Mouse (Mus musculus) hindbrain, embryonic 12.5 days (tissue): ENCODE data around the gene Ahnak. TPM values are rescaled to one million over a fixed set of nuclear protein-coding genes. Genes with fewer than 3 reads are reported as not detected.
"Not testable (repeated sequence)": the region's sequence is repeated elsewhere in the genome, so short reads cannot be mapped to it uniquely, and the experiment has no call there.

ENCODE experiments used
- ATAC-seq: fragments of 200-750 bp; cut with Nextera tagmentation; 2 replicates; pipeline ENCODE4 v1.8.0; 2017; ENCODE audit warnings: moderate TSS enrichment; ENCODE audit not compliant: low FRiP score
- H3K27ac ChIP-seq: fragments of 300-500 bp; sonication (generic); 2 replicates; pipeline ENCODE4 v1.5.1; 2016; ENCODE audit warnings: mild to moderate bottlenecking
- H3K27me3 ChIP-seq: fragments of 300-500 bp; sonication (generic); 2 replicates; pipeline ENCODE4 v1.6.1; 2016; ENCODE audit warnings: mild to moderate bottlenecking
- H3K36me3 ChIP-seq: fragments of 300-500 bp; sonication (generic); 2 replicates; pipeline ENCODE4 v1.6.1; 2016; ENCODE audit warnings: mild to moderate bottlenecking
- H3K4me1 ChIP-seq: fragments of 300-500 bp; sonication (generic); 2 replicates; pipeline ENCODE4 v1.6.1; 2016
- H3K4me2 ChIP-seq: fragments of 300-500 bp; sonication (generic); replicated peaks from 2 replicates; pipeline ENCODE4 v1.6.1; 2016; ENCODE audit warnings: mild to moderate bottlenecking
- H3K4me3 ChIP-seq: fragments of 300-500 bp; sonication (generic); 2 replicates; pipeline ENCODE4 v1.5.1; 2016; ENCODE audit warnings: mild to moderate bottlenecking
- H3K9ac ChIP-seq: fragments of 300-500 bp; sonication (generic); 2 replicates; pipeline ENCODE4 v1.6.1; 2016; ENCODE audit warnings: mild to moderate bottlenecking, moderate library complexity
- H3K9me3 ChIP-seq: fragments of 300-500 bp; sonication (generic); replicated peaks from 2 replicates; pipeline ENCODE4 v1.6.1; 2016; ENCODE audit warnings: mild to moderate bottlenecking
- WGBS: fragments of 180-500 bp; shearing (Covaris S2); methylation state at CpG from one replicate; pipeline ENCODE4 v1.1.7; 2016; 5-methylcytosine and 5-hydroxymethylcytosine counted together
- polyA plus RNA-seq: library from polyadenylated mRNA; unstranded; fragments of >200 nt; fragmentation: Nextera tagmentation; extraction: Ambion mirVana; gene quantifications from 2 replicates; pipeline ENCODE4 v1.2.1, GENCODE M21; 2016

The Ahnak gene
- polyA plus RNA-seq, 1 experiment from 2014 or later, result 12.7 TPM

DNA sequence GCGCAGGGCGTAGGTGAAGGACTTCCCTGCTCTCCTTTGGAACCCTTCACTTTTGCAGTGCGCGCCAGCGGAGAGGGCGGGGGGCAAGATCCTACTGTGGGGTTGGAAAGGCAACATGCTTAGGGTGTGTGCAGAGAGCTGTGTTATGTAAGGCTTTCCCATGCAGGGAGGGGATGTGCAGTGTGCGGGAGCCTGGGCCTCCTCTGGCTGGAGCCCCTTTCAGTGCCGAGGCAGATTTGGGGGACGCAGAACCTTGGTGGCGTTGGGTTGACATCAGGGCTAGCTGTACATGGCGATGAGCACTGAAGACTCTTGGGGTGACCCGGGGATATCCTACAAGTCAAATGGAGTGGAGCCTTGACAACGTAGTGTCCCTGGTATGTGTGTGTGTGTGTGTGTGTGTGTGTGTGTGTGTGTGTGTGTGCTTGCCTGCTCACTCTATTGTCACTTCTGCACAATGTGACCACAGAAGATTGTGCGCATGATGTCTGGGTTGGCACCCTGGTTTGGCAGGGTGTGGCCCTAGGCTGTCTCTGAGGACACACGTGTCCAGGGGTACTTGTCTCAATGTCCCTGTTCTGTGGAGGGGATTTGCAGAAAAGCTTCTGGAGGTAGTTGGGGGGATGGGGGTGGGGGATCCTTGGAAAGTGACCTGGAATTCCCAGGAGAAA, 1.5 kb downstream of the Ahnak start:
- H3K27ac ChIP-seq, result no peak overlapping the region
- no peaks in the 10 kb centered on the region for H3K36me3 ChIP-seq
- peak overlapping the region; percentile 49 for H3K4me3 ChIP-seq
- 15% methylated on average over 15 of the region's 15 CpGs for WGBS
- peak overlapping the region; percentile 92 for H3K4me2 ChIP-seq
- ATAC-seq, result peak; percentile 55; the same call in 1 of the 2 replicates
- peak overlapping the region; percentile 71; the same call in 1 of the 2 replicates for H3K9ac ChIP-seq
- H3K4me1 ChIP-seq, result peaks cover 36% of the 10 kb centered on the region
- H3K9me3 ChIP-seq, result no peaks in the 10 kb centered on the region
- peaks cover 47% of the 10 kb centered on the region for H3K27me3 ChIP-seq

DNA sequence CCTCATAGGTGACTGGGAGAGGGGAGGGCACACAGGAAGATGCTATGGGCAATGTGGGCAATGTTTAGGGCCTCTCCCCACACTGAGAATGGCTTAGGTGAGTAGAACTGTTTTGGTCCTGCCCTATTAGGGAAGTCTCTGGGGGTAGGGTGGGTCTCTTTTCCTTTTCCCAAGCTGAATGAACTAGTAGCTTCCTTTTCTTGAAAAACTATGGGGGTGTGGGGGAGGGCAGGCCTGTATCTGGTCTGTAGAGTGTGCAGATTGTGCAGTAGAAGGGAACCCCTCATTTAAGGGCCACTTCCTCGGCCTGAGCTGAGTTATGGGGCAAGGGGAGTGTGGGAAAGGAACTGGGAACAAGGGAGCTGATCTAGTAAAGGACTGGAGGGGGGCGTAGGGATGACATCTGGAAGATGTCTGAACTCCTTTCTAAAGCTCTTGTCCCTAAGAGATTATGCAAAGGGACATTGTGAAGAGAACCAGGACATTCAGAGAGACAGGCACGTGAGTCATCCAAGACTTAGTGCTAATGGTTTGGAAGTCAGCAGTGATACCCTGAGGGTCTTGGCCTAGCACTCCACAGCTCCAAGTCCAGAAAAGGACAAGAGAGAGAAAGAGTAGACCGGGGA, 2.3 kb downstream of the Ahnak start:
- no peak overlapping the region for H3K27ac ChIP-seq
- no peak overlapping the region; the same call in 1 of the 2 replicates for H3K4me3 ChIP-seq
- 74% methylated on average over 4 of the region's 4 CpGs for WGBS
- peak overlapping the region; percentile 92; the same call in 1 of the 2 replicates for H3K4me2 ChIP-seq
- no peaks in the 10 kb centered on the region for H3K9me3 ChIP-seq
- no peak overlapping the region for H3K9ac ChIP-seq
- peaks cover 47% of the 10 kb centered on the region for H3K27me3 ChIP-seq
- H3K36me3 ChIP-seq, result no peaks in the 10 kb centered on the region
- no peak for ATAC-seq
- peaks cover 36% of the 10 kb centered on the region for H3K4me1 ChIP-seq

DNA sequence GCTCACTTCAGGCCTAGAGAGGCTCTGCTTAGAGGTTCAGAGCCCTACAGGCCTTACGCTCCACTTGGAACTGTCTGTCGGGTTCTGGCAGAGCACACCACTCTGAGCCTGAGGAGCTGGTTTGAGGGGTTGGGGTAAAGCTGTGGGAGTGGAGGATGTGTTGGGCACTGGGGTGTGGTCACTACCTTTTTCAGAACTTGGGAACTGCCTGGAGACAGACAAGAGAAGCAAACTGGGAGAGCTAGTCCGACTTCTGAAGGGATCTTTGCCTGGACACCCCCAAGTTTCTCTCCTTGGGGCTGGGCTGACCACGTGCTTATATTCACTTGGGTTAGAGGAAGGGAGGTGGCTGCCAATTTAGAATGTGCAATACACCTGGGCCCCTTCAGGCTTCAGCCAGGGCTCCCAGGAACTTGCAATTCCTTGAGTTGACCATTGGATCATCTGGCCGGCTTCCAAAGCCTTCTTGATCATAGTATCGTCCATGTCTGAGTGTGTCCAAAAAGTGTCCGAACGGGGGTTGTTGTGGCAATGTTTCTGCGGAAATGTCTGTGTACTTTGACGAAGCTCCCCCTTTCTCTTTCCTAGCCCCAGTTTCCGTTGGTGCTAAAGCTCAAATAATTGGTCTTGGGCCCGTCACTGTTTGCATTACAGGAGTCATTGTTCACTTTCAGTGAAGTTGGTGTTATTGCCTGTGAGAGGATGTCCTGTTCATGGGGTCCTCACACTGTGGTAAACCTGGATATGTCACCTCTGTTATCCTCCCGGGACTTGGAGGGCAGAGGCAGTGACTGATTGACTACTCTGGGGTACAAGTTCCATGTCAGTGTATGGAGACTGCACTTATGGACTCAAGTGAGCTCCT, 3.0 kb downstream of the Ahnak start:
- H3K27me3 ChIP-seq, result peaks cover 47% of the 10 kb centered on the region
- no peak overlapping the region; the same call in 1 of the 2 replicates for H3K4me3 ChIP-seq
- peak overlapping the region; percentile 11; the same call in 1 of the 2 replicates for H3K4me2 ChIP-seq
- H3K9ac ChIP-seq, result no peak overlapping the region
- H3K27ac ChIP-seq, result no peak overlapping the region
- no peaks in the 10 kb centered on the region for H3K36me3 ChIP-seq
- 83% methylated on average over 13 of the region's 13 CpGs for WGBS
- H3K9me3 ChIP-seq, result no peaks in the 10 kb centered on the region
- H3K4me1 ChIP-seq, result peaks cover 36% of the 10 kb centered on the region
- ATAC-seq, result no peak

DNA sequence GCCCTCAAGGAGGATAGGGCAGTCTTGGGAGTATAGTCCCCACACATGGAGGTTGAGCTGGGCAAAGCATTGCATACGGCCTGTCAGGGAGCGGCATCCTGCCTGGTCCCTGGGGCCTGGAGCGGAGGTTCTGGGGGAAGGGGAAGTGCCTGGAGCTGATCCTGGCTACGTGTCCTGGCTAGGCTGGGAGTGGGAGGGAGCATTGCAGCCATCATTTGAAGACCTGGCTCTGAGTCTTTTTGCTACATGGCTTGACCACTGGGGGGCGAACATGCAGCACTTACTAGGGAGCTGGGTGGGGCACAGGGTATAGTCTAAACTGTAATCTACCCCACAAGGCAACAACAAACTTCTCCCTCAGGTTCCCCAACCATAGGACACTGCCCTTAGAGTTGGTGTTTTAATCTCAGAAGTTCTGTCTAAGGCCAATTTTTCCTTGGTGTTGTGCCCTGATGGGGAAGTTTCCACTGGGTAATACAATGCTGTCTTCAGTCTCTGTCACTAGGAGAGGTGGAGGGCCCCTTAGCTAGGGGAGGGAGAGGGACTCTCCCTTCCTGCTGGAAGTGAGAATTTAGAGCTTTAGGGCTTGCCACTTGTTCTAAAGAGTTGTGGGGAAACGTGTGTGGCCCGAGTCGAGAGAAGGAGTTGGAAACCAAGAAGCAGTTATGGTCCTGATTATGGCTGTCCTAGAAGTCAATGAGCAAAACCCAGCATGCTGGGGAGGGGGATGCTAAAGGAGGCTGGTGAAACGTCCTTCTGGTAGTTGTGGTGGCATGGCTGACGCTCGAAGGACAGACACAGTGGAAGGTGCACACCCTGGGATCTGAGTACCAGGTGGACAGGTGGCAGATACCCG, 3.9 kb downstream of the Ahnak start:
- WGBS, result 41% methylated on average over 12 of the region's 12 CpGs
- ATAC-seq, result no peak
- no peaks in the 10 kb centered on the region for H3K9me3 ChIP-seq
- H3K4me2 ChIP-seq, result 0 out of 2 replicates have a peak overlapping the region, but pooled peaks have one; percentile 11
- peaks cover 39% of the 10 kb centered on the region for H3K27me3 ChIP-seq
- H3K4me1 ChIP-seq, result peaks cover 33% of the 10 kb centered on the region
- H3K4me3 ChIP-seq, result no peak overlapping the region
- no peak overlapping the region for H3K9ac ChIP-seq
- no peak overlapping the region for H3K27ac ChIP-seq
- no peaks in the 10 kb centered on the region for H3K36me3 ChIP-seq

DNA sequence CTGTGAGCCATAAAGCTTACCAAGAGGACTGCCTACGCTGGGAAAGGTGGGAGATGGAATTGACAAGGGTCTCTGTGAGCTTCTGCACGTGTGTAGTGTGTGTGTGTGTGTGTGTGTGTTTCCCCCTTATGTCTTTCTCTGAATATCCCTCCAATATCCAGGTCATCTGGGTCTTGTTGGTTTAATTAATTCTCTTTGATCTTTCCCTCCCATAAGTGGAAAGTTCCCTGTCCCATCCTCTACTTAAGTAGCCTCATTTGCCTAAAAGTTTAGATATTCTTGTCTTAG, 4.5 kb downstream of the Ahnak start:
- no peak for ATAC-seq
- H3K27ac ChIP-seq, result no peak overlapping the region
- 66% methylated on average over 2 of the region's 2 CpGs for WGBS
- H3K27me3 ChIP-seq, result peaks cover 33% of the 10 kb centered on the region
- H3K4me2 ChIP-seq, result no peak overlapping the region
- no peaks in the 10 kb centered on the region for H3K36me3 ChIP-seq
- no peak overlapping the region for H3K4me3 ChIP-seq
- peaks cover 29% of the 10 kb centered on the region for H3K4me1 ChIP-seq
- H3K9ac ChIP-seq, result no peak overlapping the region
- H3K9me3 ChIP-seq, result no peaks in the 10 kb centered on the region

DNA sequence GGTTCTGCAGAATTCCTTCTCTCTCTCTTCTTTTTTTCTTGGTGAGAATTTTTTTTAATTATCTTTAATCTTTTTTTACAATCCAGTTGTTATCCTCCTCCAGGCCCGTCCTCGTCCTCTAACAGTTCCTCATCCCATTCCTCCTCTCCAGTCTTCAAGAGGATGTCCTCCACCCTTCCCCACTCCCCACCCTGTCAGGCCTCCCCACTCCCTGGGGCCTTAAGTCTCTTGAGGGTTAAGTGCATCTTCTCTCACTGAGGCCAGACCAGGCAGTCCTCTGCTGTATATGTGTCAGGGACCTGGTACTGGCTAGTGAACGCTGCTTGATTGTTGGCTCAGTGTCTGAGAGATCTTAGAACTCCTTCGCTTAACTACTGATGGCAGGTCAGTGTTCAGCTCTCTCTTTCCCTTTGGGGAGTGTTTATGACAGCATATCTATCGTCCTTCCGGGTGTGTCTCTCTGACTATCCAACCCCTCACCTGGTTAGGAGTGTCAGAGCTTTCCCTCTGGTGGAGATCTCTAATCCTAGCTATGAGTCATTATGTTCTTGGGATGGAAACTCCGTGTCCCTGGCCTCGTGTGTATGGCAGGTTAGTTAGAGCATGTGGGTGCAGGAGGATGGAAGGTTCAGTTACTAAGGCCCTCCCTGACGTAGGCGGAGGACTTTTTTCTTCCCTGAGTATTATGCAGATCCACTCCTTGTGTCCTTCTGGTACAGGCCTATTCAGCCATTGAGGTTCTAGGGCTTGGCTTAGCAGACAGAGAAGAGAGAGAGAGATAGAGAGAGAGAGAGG, 5.9 kb downstream of the Ahnak start:
- Histone ChIP-seq H3K36me3 (no peaks in the 10 kb centered on the region), H3K27me3 (peaks cover 19% of the 10 kb centered on the region), H3K9me3 (no peaks in the 10 kb centered on the region), H3K9ac (no peak overlapping the region), H3K4me1 (peaks cover 15% of the 10 kb centered on the region), H3K27ac (no peak overlapping the region), H3K4me3 (no peak overlapping the region), H3K4me2 (no peak overlapping the region)
- ATAC-seq, result no peak
- WGBS, result 83% methylated on average over 10 of the region's 10 CpGs

DNA sequence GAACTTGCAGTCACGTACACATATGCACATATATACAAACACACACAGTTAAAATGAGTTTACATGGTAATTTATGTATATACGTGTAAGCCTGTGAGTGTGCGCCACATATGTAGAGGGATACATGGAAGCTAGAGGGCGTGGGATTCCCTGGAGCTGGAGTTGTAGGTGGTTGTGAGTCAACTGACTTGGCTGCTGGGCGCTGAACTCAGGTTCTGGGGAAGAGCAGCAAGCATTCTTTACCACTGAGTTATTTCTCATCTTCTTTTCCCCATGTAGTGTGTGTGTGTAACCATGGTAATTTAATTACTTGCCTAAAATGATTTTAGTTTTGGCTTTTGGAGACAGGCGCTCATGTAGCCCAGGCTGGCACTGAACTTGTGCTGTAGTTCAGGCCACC, 7.5 kb downstream of the Ahnak start:
- Histone ChIP-seq H3K4me2 (no peak overlapping the region), H3K36me3 (no peaks in the 10 kb centered on the region), H3K4me3 (no peak overlapping the region), H3K9ac (no peak overlapping the region), H3K27ac (no peak overlapping the region), H3K9me3 (no peaks in the 10 kb centered on the region), H3K27me3 (0 out of 2 replicates have a peak, but pooled peaks cover 3% of the 10 kb centered on the region), H3K4me1 (peaks cover 6% of the 10 kb centered on the region; the same call in 1 of the 2 replicates)
- WGBS, result 94% methylated on average over 6 of the region's 6 CpGs
- no peak for ATAC-seq

DNA sequence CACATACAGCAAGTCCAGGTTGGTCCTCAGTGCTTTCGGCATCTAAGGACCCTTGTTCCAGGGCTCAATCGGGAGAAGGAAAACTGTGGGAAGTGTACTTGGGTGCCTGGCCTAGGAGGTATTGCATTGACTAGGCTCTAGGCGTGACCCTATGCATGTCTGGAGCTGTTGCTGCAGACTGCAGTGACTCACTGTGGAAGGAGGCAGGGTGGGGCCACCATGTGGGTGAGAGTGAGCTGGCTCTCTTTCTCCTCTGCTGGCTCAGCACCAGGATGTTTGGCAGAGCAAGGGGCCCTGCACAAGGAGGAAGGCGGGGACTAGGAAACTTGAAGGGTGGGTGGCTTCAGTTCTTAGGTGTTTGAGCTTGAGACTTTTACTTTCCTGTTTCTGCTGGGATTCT, 8.5 kb downstream of the Ahnak start:
- Histone ChIP-seq H3K4me3 (no peak overlapping the region), H3K36me3 (no peaks in the 10 kb centered on the region; the same call in 1 of the 2 replicates), H3K27ac (no peak overlapping the region), H3K4me2 (no peak overlapping the region), H3K4me1 (peaks cover 2% of the 10 kb centered on the region; the same call in 1 of the 2 replicates), H3K9ac (no peak overlapping the region), H3K9me3 (no peaks in the 10 kb centered on the region), H3K27me3 (no peaks in the 10 kb centered on the region)
- ATAC-seq, result peak; percentile 43; the same call in 1 of the 2 replicates
- 72% methylated on average over 4 of the region's 4 CpGs for WGBS

DNA sequence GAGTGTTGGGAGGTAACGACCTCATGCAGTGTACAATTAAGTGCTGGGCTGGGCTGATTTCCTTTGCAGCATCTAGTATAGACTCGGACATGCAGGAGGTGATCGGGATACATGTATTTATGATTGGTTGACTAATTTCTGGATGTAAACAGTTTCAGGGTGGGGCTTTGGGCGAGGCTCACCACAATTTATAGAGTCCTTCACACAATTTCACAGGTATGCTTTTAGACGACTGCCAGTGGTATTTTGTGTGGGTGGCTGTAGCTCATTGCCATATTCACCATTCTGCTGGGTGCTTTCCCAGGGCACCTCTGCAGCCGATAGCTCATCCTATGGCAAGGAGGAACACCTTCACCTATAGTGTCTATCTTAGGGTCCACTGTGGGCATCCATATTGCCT, 9.5 kb downstream of the Ahnak start:
- Histone ChIP-seq H3K27me3 (no peaks in the 10 kb centered on the region), H3K9me3 (no peaks in the 10 kb centered on the region), H3K4me3 (no peak overlapping the region), H3K36me3 (no peaks in the 10 kb centered on the region; the same call in 1 of the 2 replicates), H3K4me1 (no peaks in the 10 kb centered on the region), H3K27ac (no peak overlapping the region), H3K4me2 (no peak overlapping the region), H3K9ac (no peak overlapping the region)
- ATAC-seq, result no peak
- 88% methylated on average over 6 of the region's 6 CpGs for WGBS

DNA sequence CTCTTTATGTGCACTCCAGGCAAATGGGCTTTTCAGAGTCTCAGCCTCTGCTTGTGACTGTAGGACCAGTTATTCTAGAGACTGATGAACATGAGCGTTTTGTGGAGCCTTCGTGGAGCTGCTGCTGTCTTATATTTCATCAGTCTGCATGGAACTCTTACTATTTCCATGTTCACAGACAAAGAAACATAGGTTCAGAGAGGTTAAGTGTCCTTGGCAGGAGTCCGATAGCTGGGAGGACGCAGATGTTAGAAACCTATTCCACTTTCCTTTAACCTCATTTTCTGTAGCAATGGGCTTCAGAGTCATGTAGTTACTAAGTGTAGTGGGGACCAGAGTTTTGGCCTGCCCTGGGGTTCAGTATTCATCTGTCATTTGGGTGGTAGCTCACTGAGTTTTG, 10.1 kb downstream of the Ahnak start:
- 89% methylated on average over 4 of the region's 4 CpGs for WGBS
- H3K9ac ChIP-seq, result no peak overlapping the region
- H3K4me1 ChIP-seq, result no peaks in the 10 kb centered on the region
- no peaks in the 10 kb centered on the region; the same call in 1 of the 2 replicates for H3K36me3 ChIP-seq
- H3K4me2 ChIP-seq, result no peak overlapping the region
- H3K4me3 ChIP-seq, result no peak overlapping the region
- H3K27me3 ChIP-seq, result no peaks in the 10 kb centered on the region
- H3K9me3 ChIP-seq, result no peaks in the 10 kb centered on the region
- ATAC-seq, result no peak
- no peak overlapping the region for H3K27ac ChIP-seq

DNA sequence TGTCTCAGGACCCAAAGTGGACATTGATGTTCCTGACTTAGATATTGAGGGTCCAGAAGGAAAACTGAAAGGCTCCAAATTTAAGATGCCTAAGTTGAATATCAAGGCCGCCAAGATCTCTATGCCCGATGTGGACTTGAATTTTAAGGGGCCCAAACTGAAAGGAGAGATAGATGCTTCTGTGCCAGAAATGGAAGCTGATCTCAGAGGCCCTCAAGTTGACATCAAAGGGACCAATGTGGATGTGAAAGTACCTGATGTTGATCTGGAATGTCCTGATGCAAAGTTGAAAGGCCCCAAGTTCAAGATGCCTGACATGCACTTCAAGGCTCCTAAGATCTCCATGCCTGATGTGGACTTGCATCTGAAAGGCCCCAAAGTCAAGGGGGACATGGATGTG, 17.8 kb downstream of the Ahnak start:
- H3K4me2 ChIP-seq, ATAC-seq, H3K9me3 ChIP-seq, H3K4me3 ChIP-seq, H3K27me3 ChIP-seq, H3K4me1 ChIP-seq, H3K36me3 ChIP-seq, H3K9ac ChIP-seq, H3K27ac ChIP-seq: not testable (repeated sequence)
- 96% methylated on average over 2 of the region's 2 CpGs for WGBS
